Comparison of ENCODE assay signal across 13 mouse cellular contexts in the genomic region with DNA sequence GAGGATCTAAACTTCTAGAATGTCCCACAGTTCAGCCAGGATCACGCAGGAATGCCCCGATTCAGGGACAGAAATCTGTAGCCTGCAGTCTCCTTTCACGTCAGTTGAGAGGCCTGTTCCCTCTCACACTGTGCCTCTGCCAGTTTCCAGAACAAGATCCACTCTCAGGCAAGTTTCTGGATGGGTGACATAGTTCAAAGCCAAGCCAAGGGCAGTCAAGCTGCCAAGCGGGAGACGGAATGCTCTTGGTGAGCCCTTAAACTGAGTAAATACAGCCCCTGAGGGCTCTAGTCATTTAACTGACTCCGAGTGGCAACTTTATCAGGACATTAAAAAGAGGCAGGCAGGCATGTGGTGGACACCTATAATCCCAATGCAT. TPM values are rescaled to one million over a fixed set of nuclear protein-coding genes. Genes with fewer than 3 reads are reported as not detected.
A peak's percentile ranks its signal among the peaks of the same experiment; 100 is the strongest.
DNase-seq lines count a peak whose midpoint lies in the region; ATAC-seq and TF ChIP-seq lines count a peak whose summit lies in the region.
"Had no signal": no experiment of that assay in that cellular context is flagged by ENCODE, and none has a peak within 500 bp of the region (broad histone marks: within the 10 kb centered on the region; RNA-seq: fewer than 3 reads in every experiment).

No protein-coding gene starts in this region.

- WGBS in heart, embryonic 13.5 days: 33% methylated on average over 6 of the region's 6 CpGs
- WGBS in kidney, embryonic 16.5 days: 26% methylated on average over 6 of the region's 6 CpGs
- 59% methylated on average over 6 of the region's 6 CpGs for WGBS in cerebellum, adult 2 months

- peaks cover 14% of the 10 kb centered on the region for H3K27me3 ChIP-seq in heart, embryonic 13.5 days (replicated peaks)
- no peaks in the 10 kb centered on the region for H3K27me3 ChIP-seq in kidney, embryonic 16.5 days (ENCODE audit: insufficient read depth, low read length)
- H3K27me3 ChIP-seq in cerebellum, adult 2 months (ENCODE audit: control insufficient read depth, insufficient read depth, low read length): no peaks in the 10 kb centered on the region
- H3K27me3 ChIP-seq: Patski had no signal

- no peak overlapping the region for H3K4me2 ChIP-seq in heart, embryonic 13.5 days
- H3K4me2 ChIP-seq in kidney, embryonic 16.5 days (replicated peaks; ENCODE audit: low read depth, low read length): no peak overlapping the region

- peaks cover 14% of the 10 kb centered on the region for H3K4me1 ChIP-seq in heart, embryonic 13.5 days
- peaks cover 10% of the 10 kb centered on the region; the same call in 1 of the 2 replicates for H3K4me1 ChIP-seq in kidney, embryonic 16.5 days (ENCODE audit: insufficient read depth, low read length)
- peaks cover 36% of the 10 kb centered on the region for H3K4me1 ChIP-seq in cerebellum, adult 2 months (ENCODE audit: control insufficient read depth, insufficient read depth, low read length)

- no peaks in the 10 kb centered on the region for H3K9me3 ChIP-seq in heart, embryonic 13.5 days
- no peaks in the 10 kb centered on the region for H3K9me3 ChIP-seq in kidney, embryonic 16.5 days (ENCODE audit: low read length)

- DNase-seq in layer of hippocampus, adult 2 months (ENCODE audit: low spot score in 2 of 2): no peak
- no peak for DNase-seq in layer of hippocampus, adult 9-11 months
- DNase-seq in lung, postnatal 4 days: peak; percentile 54 to 82
- no peak for DNase-seq in layer of hippocampus, adult 18-20 months (ENCODE audit: low spot score in 2 of 2)
- no peak for DNase-seq in cerebellum, adult 2 months
- no peak for DNase-seq in embryo, embryonic 10.5 days (ENCODE audit: low spot score)
- DNase-seq: cerebellum, postnatal 14 days; left cerebral cortex, postnatal 4 days had no signal

- H3K36me3 ChIP-seq in heart, embryonic 13.5 days: no peaks in the 10 kb centered on the region
- H3K36me3 ChIP-seq in kidney, embryonic 16.5 days (ENCODE audit: insufficient read depth, low read length): no peaks in the 10 kb centered on the region

- TF ChIP-seq CTCF in layer of hippocampus, adult 2 months (conservative IDR thresholded peaks at IDR 0.05): no peak
- no peak for TF ChIP-seq CTCF in cerebellum, adult 2 months (IDR thresholded peaks at IDR 0.05; ENCODE audit: borderline replicate concordance, insufficient read depth, low read depth, low read length)

- H3K4me3 ChIP-seq in layer of hippocampus, adult 2 months: no peak overlapping the region
- H3K4me3 ChIP-seq in heart, embryonic 13.5 days: no peak overlapping the region
- no peak overlapping the region for H3K4me3 ChIP-seq in kidney, embryonic 16.5 days (ENCODE audit: low read length)
- H3K4me3 ChIP-seq in cerebellum, adult 2 months (replicated peaks; ENCODE audit: insufficient read depth, low read depth, low read length): no peak overlapping the region

- no peak for TF ChIP-seq POLR2A in cerebellum, adult 2 months (IDR thresholded peaks at IDR 0.05; ENCODE audit: borderline replicate concordance, insufficient read depth, low read length)

- no peak overlapping the region; the same call in 1 of the 2 replicates for H3K9ac ChIP-seq in heart, embryonic 13.5 days
- 0 out of 2 replicates have a peak overlapping the region, but pooled peaks have one; percentile 30 for H3K9ac ChIP-seq in kidney, embryonic 16.5 days (replicated peaks; ENCODE audit: low read length)

- no peak for ATAC-seq in heart, embryonic 13.5 days (ENCODE audit: extremely low read depth, insufficient number of reproducible peaks, low FRiP score, low TSS enrichment)
- ATAC-seq in kidney, embryonic 16.5 days (ENCODE audit: low FRiP score, low TSS enrichment): no peak
- ATAC-seq: intestine, postnatal 0 days; Patski had no signal

- peak overlapping the region; percentile 10; the same call in 1 of the 2 replicates for H3K27ac ChIP-seq in layer of hippocampus, adult 2 months
- peak overlapping the region; percentile 51 for H3K27ac ChIP-seq in heart, embryonic 13.5 days (replicated peaks)
- H3K27ac ChIP-seq in kidney, embryonic 16.5 days (ENCODE audit: low read length): peak overlapping the region; percentile 64
- no peak overlapping the region for H3K27ac ChIP-seq in cerebellum, adult 2 months (ENCODE audit: insufficient read depth, low read length)

RNA-seq across cellular contexts. Expression of a gene that starts 32.7 kb away (rescaled TPM):
- under 1 TPM; 0.25 to 0.61 TPM for total RNA-seq in layer of hippocampus, adult 2 months (2021)
- 0.01 TPM in 1 of 2 replicates, not detected in the other for polyA plus RNA-seq in heart, embryonic 13.5 days (2015; fragmentation: Nextera tagmentation; extraction: Ambion mirVana)
- polyA plus RNA-seq in kidney, embryonic 16.5 days (2015; fragmentation: Nextera tagmentation; extraction: Ambion mirVana): 0.06 and 0.11 TPM in 2 replicates
- under 1 TPM; 0.25 to 0.27 TPM for total RNA-seq in layer of hippocampus, adult 18-20 months (2021)
- 86.7 and 104 TPM in 2 replicates for polyA plus RNA-seq in cerebellum, adult 2 months (2012; rRNA removed)
- total RNA-seq: megakaryocyte progenitor cell, adult 5-6 weeks had no signal
- polyA plus RNA-seq: intestine, postnatal 0 days had no signal

RNA-seq across cellular contexts. Expression of a gene that starts 53.9 kb away (rescaled TPM):
- total RNA-seq in layer of hippocampus, adult 2 months (2021): 100 to 1,000 TPM; 274 to 288 TPM
- 1,654 and 1,741 TPM in 2 replicates for polyA plus RNA-seq in heart, embryonic 13.5 days (2015; fragmentation: Nextera tagmentation; extraction: Ambion mirVana)
- polyA plus RNA-seq in kidney, embryonic 16.5 days (2015; fragmentation: Nextera tagmentation; extraction: Ambion mirVana): 1,474 and 1,572 TPM in 2 replicates
- total RNA-seq in layer of hippocampus, adult 18-20 months (2021): 100 to 1,000 TPM; 251 to 284 TPM
- 1,317 and 1,324 TPM in 2 replicates for polyA plus RNA-seq in cerebellum, adult 2 months (2012; rRNA removed)
- total RNA-seq: megakaryocyte progenitor cell, adult 5-6 weeks had no signal

Comparison
In these comparisons a context has a peak if more than half of its experiments do, and no peak if none do; other contexts are left out.
1. DNase-seq: peak in lung, postnatal 4 days (2 of 2); none in layer of hippocampus, adult 2 months (0 of 2), layer of hippocampus, adult 9-11 months (single experiment), layer of hippocampus, adult 18-20 months (0 of 2), cerebellum, adult 2 months (0 of 2) and embryo, embryonic 10.5 days (single experiment).
2. RNA of a gene that starts 32.7 kb away (polyA plus RNA-seq): 86.7 to 104 TPM in cerebellum, adult 2 months; 0.06 to 0.11 TPM in kidney, embryonic 16.5 days and 0.01 TPM in heart, embryonic 13.5 days; every median in the first group is over 10 times any median in the second.